Mouse (Mus musculus) hindbrain, embryonic 11.5 days (tissue): ENCODE data around the gene Pes1. TPM values are rescaled to one million over a fixed set of nuclear protein-coding genes. Genes with fewer than 3 reads are reported as not detected.
A peak's percentile ranks its signal among the peaks of the same experiment; 100 is the strongest.

Source experiments
- ATAC-seq: fragments of 200-750 bp; cut with Nextera tagmentation; 2 replicates; pipeline ENCODE4 v1.8.0; 2017; ENCODE audit warnings: mild to moderate bottlenecking, moderate TSS enrichment, moderate library complexity; ENCODE audit not compliant: low FRiP score
- DNase-seq: peaks from one replicate; pipeline ENCODE4 v3.0.0-alpha.2; 2015; ENCODE audit warnings: low spot score
- H3K27ac ChIP-seq: fragments of 300-500 bp; sonication (generic); 2 replicates; pipeline ENCODE4 v1.5.1; 2014; ENCODE audit warnings: mild to moderate bottlenecking, low read depth, low read length
- H3K27me3 ChIP-seq: fragments of 300-500 bp; sonication (generic); 2 replicates; pipeline ENCODE4 v1.6.1; 2014; ENCODE audit warnings: mild to moderate bottlenecking, low read length, moderate library complexity, mixed read lengths; ENCODE audit not compliant: control insufficient read depth, insufficient read depth
- H3K36me3 ChIP-seq: fragments of 300-500 bp; sonication (generic); 2 replicates; pipeline ENCODE4 v1.6.1; 2014; ENCODE audit warnings: mild to moderate bottlenecking, low read length, moderate library complexity, mixed read lengths; ENCODE audit not compliant: control insufficient read depth, insufficient read depth
- H3K4me1 ChIP-seq: fragments of 300-500 bp; sonication (generic); replicated peaks from 2 replicates; pipeline ENCODE4 v1.6.1; 2014; ENCODE audit warnings: low read length, mixed read lengths; ENCODE audit not compliant: control insufficient read depth, insufficient read depth
- H3K4me2 ChIP-seq: fragments of 300-500 bp; sonication (generic); replicated peaks from 2 replicates; pipeline ENCODE4 v1.6.1; 2014; ENCODE audit warnings: mild to moderate bottlenecking, low read depth, low read length
- H3K4me3 ChIP-seq: fragments of 300-500 bp; sonication (generic); 2 replicates; pipeline ENCODE4 v1.5.1; 2014; ENCODE audit warnings: low read depth, low read length
- H3K9ac ChIP-seq: fragments of 300-500 bp; sonication (generic); 2 replicates; pipeline ENCODE4 v1.6.1; 2014; ENCODE audit warnings: low read depth, low read length
- H3K9me3 ChIP-seq: fragments of 300-500 bp; sonication (generic); 2 replicates; pipeline ENCODE4 v1.6.1; 2016; ENCODE audit warnings: low read length; ENCODE audit not compliant: control insufficient read depth
- WGBS: fragments of 180-500 bp; shearing (Covaris S2); extraction: QIAGEN DNeasy Blood & Tissue Kit; methylation state at CpG from one replicate; pipeline ENCODE4 v1.1.7; 2014; 5-methylcytosine and 5-hydroxymethylcytosine counted together
- polyA plus RNA-seq: library from polyadenylated mRNA; unstranded; fragments of >200 nt; fragmentation: Nextera tagmentation; extraction: Ambion mirVana; gene quantifications from 2 replicates; pipeline ENCODE4 v1.2.1, GENCODE M21; 2014

Pes1 gene
- 65.7 and 71.9 TPM in 2 replicates for polyA plus RNA-seq

- H3K9ac ChIP-seq: peak within 1 kb of the TSS; percentile 71
- peak; percentile 95 for ATAC-seq
- H3K27me3 ChIP-seq: no peaks in the 10 kb centered on the region
- 0 out of 2 replicates have a peak, but pooled peaks cover 3% of the 10 kb centered on the region for H3K36me3 ChIP-seq
- 0 out of 2 replicates have a peak within 1 kb of the TSS, but pooled peaks have one; percentile 27 for H3K27ac ChIP-seq
- WGBS: under 1% methylated on average over 31 of the region's 31 CpGs
- no peaks in the 10 kb centered on the region; the same call in 1 of the 2 replicates for H3K4me1 ChIP-seq
- DNase-seq: peak; percentile 86
- no peaks in the 10 kb centered on the region for H3K9me3 ChIP-seq
- peak within 1 kb of the TSS; percentile 79 for H3K4me3 ChIP-seq
- H3K4me2 ChIP-seq: peak within 1 kb of the TSS; percentile 64
Observed at GRCm38 (mm10) chr11:3963610-3964415, at the start of gene Pes1. Pes1 (plus strand) TSS chr11:3963975.

GRCm38 (mm10) chr11:3914109-3914840 is 49.5 kb upstream of the Pes1 start, which contains the start of gene Slc35e4:
Slc35e4 (minus strand) TSS chr11:3914664.
- peak; percentile 92 for DNase-seq
- Histone ChIP-seq H3K4me2 (peak within 1 kb of the TSS; percentile 91), H3K4me1 (peaks cover 12% of the 10 kb centered on the region), H3K4me3 (peak within 1 kb of the TSS; percentile 53), H3K9me3 (no peaks in the 10 kb centered on the region), H3K27me3 (no peaks in the 10 kb centered on the region; the same call in 1 of the 2 replicates), H3K9ac (peak within 1 kb of the TSS; percentile 64), H3K27ac (peak within 1 kb of the TSS; percentile 58), H3K36me3 (no peaks in the 10 kb centered on the region)
- WGBS: under 1% methylated on average over 28 of the region's 28 CpGs
- peak; percentile 75 for ATAC-seq

- no peaks in the 10 kb centered on the region for H3K9me3 ChIP-seq
- WGBS: 70% methylated on average over 1 of the region's 1 CpGs
- no peak for ATAC-seq
- H3K27me3 ChIP-seq: no peaks in the 10 kb centered on the region
- no peak overlapping the region for H3K4me2 ChIP-seq
- no peaks in the 10 kb centered on the region; the same call in 1 of the 2 replicates for H3K4me1 ChIP-seq
- peak; percentile 28 for DNase-seq
- H3K36me3 ChIP-seq: no peaks in the 10 kb centered on the region
- no peak overlapping the region for H3K27ac ChIP-seq
- no peak overlapping the region for H3K9ac ChIP-seq
- no peak overlapping the region for H3K4me3 ChIP-seq
Observed at GRCm38 (mm10) chr11:3918738-3919137, 45.0 kb upstream of the Pes1 start.

- Histone ChIP-seq H3K27ac (no peak overlapping the region), H3K36me3 (no peaks in the 10 kb centered on the region), H3K4me2 (no peak overlapping the region), H3K4me3 (no peak overlapping the region), H3K27me3 (no peaks in the 10 kb centered on the region), H3K9ac (no peak overlapping the region), H3K9me3 (no peaks in the 10 kb centered on the region), H3K4me1 (no peaks in the 10 kb centered on the region)
- DNase-seq (no peak), ATAC-seq (no peak)
- WGBS: 91% methylated on average over 7 of the region's 7 CpGs
Observed at GRCm38 (mm10) chr11:3920476-3920875, 43.3 kb upstream of the Pes1 start.

GRCm38 (mm10) chr11:3921281-3921850 is 42.4 kb upstream of the Pes1 start:
- WGBS: 41% methylated on average over 8 of the region's 8 CpGs
- DNase-seq (peak; percentile 75), ATAC-seq (no peak)
- Histone ChIP-seq H3K4me2 (no peak overlapping the region), H3K4me3 (no peak overlapping the region), H3K27me3 (no peaks in the 10 kb centered on the region), H3K4me1 (no peaks in the 10 kb centered on the region), H3K9ac (no peak overlapping the region), H3K9me3 (no peaks in the 10 kb centered on the region), H3K36me3 (no peaks in the 10 kb centered on the region), H3K27ac (no peak overlapping the region)

- Histone ChIP-seq H3K9me3 (no peaks in the 10 kb centered on the region), H3K36me3 (no peaks in the 10 kb centered on the region), H3K4me1 (no peaks in the 10 kb centered on the region), H3K27ac (no peak overlapping the region), H3K9ac (no peak overlapping the region), H3K27me3 (no peaks in the 10 kb centered on the region), H3K4me3 (no peak overlapping the region), H3K4me2 (no peak overlapping the region)
- WGBS: 95% methylated on average over 9 of the region's 9 CpGs
- ATAC-seq (no peak), DNase-seq (no peak)
Observed at GRCm38 (mm10) chr11:3922115-3922514, 41.7 kb upstream of the Pes1 start.

- H3K36me3 ChIP-seq: no peaks in the 10 kb centered on the region
- H3K27ac ChIP-seq: no peak overlapping the region
- H3K9me3 ChIP-seq: no peaks in the 10 kb centered on the region
- DNase-seq (no peak), ATAC-seq (no peak)
- WGBS: 95% methylated on average over 6 of the region's 6 CpGs
- H3K4me2 ChIP-seq: no peak overlapping the region
- H3K27me3 ChIP-seq: no peaks in the 10 kb centered on the region
- H3K4me1 ChIP-seq: no peaks in the 10 kb centered on the region
- H3K9ac ChIP-seq: no peak overlapping the region
- H3K4me3 ChIP-seq: no peak overlapping the region
Observed at GRCm38 (mm10) chr11:3922731-3923130, 41.0 kb upstream of the Pes1 start.

- WGBS: 95% methylated on average over 10 of the region's 10 CpGs
- Histone ChIP-seq H3K27me3 (no peaks in the 10 kb centered on the region), H3K4me3 (no peak overlapping the region), H3K4me1 (no peaks in the 10 kb centered on the region; the same call in 1 of the 2 replicates), H3K27ac (no peak overlapping the region), H3K4me2 (no peak overlapping the region), H3K36me3 (no peaks in the 10 kb centered on the region), H3K9ac (no peak overlapping the region), H3K9me3 (no peaks in the 10 kb centered on the region)
- DNase-seq (no peak), ATAC-seq (no peak)
Observed at GRCm38 (mm10) chr11:3925916-3926315, 37.9 kb upstream of the Pes1 start.
